Mouse (Mus musculus): ENCODE results near the gene Tjp3. TPM values are rescaled to one million over a fixed set of nuclear protein-coding genes. Genes with fewer than 3 reads are reported as not detected.

The Tjp3 gene
- polyA plus RNA-seq, 1 experiment: 0.51 TPM

- H3K27ac ChIP-seq (ENCODE audit: insufficient read depth, low read length): no peak overlapping the region
- WGBS: 59% methylated on average over 10 of the region's 10 CpGs
- no peak overlapping the region for H3K4me3 ChIP-seq (replicated peaks; ENCODE audit: insufficient read depth, low read depth, low read length)
- DNase-seq: no peak
- TF ChIP-seq CTCF (IDR thresholded peaks at IDR 0.05; ENCODE audit: borderline replicate concordance, insufficient read depth, low read depth, low read length) (no peak), POLR2A (IDR thresholded peaks at IDR 0.05; ENCODE audit: borderline replicate concordance, insufficient read depth, low read length) (no peak)
- 0 out of 2 replicates have a peak, but pooled peaks cover 1% of the 10 kb centered on the region for H3K27me3 ChIP-seq (ENCODE audit: control insufficient read depth, insufficient read depth, low read length)
- no peaks in the 10 kb centered on the region for H3K4me1 ChIP-seq (ENCODE audit: control insufficient read depth, insufficient read depth, low read length)
These were observed 38.0 kb upstream of the Tjp3 start for GRCm38 (mm10) chr10:81329194-81329975.

DNA sequence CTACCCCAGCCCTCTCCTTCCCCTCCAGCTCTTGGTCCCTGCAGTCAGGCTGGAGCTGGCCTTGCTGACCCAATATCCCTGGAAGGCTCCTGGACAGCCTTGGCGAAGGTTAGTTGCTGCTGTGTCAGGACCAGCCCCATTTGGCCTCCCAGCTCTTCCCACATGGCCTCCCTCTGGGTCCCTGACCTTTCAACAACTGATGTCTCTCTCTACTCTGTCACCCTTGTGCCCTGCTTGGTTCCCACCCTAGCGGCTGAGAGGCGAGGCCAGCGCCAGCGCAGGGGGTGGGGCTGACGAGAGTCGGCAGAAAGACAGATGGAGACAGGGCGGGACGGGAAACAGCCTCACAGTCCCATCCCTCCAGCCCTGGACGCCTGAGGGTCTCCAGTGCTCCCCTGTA lies 37.0 kb upstream of the Tjp3 start, which contains the start of gene Tbxa2r:
Gene Tbxa2r, plus strand, starts transcription at position 346 of the 400 bp plus-strand sequence.
- TF ChIP-seq POLR2A (IDR thresholded peaks at IDR 0.05; ENCODE audit: borderline replicate concordance, insufficient read depth, low read length): no peak
- no peak for DNase-seq
- 17% methylated on average over 10 of the region's 10 CpGs for WGBS
- H3K4me1 ChIP-seq (ENCODE audit: control insufficient read depth, insufficient read depth, low read length): no peaks in the 10 kb centered on the region
- no peak within 1 kb of the TSS for H3K4me3 ChIP-seq (replicated peaks; ENCODE audit: insufficient read depth, low read depth, low read length)
- 0 out of 2 replicates have a peak, but pooled peaks cover 1% of the 10 kb centered on the region for H3K27me3 ChIP-seq (ENCODE audit: control insufficient read depth, insufficient read depth, low read length)
- no peak within 1 kb of the TSS for H3K27ac ChIP-seq (ENCODE audit: insufficient read depth, low read length)

- Histone ChIP-seq H3K4me1 (ENCODE audit: control insufficient read depth, insufficient read depth, low read length) (no peaks in the 10 kb centered on the region), H3K4me3 (replicated peaks; ENCODE audit: insufficient read depth, low read depth, low read length) (no peak overlapping the region), H3K27ac (ENCODE audit: insufficient read depth, low read length) (no peak overlapping the region), H3K27me3 (ENCODE audit: control insufficient read depth, insufficient read depth, low read length) (0 out of 2 replicates have a peak, but pooled peaks cover 1% of the 10 kb centered on the region)
- no peak for DNase-seq
- 48% methylated on average over 2 of the region's 2 CpGs for WGBS
- TF ChIP-seq CTCF (IDR thresholded peaks at IDR 0.05; ENCODE audit: borderline replicate concordance, insufficient read depth, low read depth, low read length): no peak
These were observed 36.6 kb upstream of the Tjp3 start for GRCm38 (mm10) chr10:81327959-81328358.

DNA sequence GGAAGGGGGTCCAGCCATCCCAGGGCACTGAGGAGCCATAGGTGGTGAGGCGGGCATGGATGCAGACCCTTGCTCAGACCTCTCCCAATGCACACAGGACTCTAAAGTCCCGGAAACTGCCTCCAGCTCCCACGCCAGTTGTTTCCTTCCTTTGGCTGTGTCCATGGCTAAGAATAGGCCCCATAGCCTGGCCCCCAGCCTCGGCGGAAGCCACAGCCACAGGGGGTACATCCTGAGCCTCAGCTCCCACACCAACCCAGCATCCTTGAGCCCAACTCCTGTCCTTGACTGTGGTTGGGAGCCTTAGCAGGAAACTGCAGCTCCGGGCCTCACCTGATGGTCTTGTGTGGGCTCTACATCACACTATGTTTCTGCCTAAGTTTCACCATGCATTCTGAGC lies 35.5 kb upstream of the Tjp3 start:
- no peaks in the 10 kb centered on the region for H3K27me3 ChIP-seq (ENCODE audit: control insufficient read depth, insufficient read depth, low read length)
- H3K27ac ChIP-seq (ENCODE audit: insufficient read depth, low read length): no peak overlapping the region
- H3K4me3 ChIP-seq (replicated peaks; ENCODE audit: insufficient read depth, low read depth, low read length): no peak overlapping the region
- DNase-seq: no peak
- WGBS: 61% methylated on average over 6 of the region's 6 CpGs
- no peak for TF ChIP-seq POLR2A (IDR thresholded peaks at IDR 0.05; ENCODE audit: borderline replicate concordance, insufficient read depth, low read length)
- no peak for TF ChIP-seq CTCF (IDR thresholded peaks at IDR 0.05; ENCODE audit: borderline replicate concordance, insufficient read depth, low read depth, low read length)
- H3K4me1 ChIP-seq (ENCODE audit: control insufficient read depth, insufficient read depth, low read length): no peaks in the 10 kb centered on the region

GRCm38 (mm10) chr10:81325781-81326180 lies 34.4 kb upstream of the Tjp3 start:
- Histone ChIP-seq H3K27me3 (ENCODE audit: control insufficient read depth, insufficient read depth, low read length) (no peaks in the 10 kb centered on the region), H3K4me3 (replicated peaks; ENCODE audit: insufficient read depth, low read depth, low read length) (no peak overlapping the region), H3K27ac (ENCODE audit: insufficient read depth, low read length) (no peak overlapping the region), H3K4me1 (ENCODE audit: control insufficient read depth, insufficient read depth, low read length) (no peaks in the 10 kb centered on the region)
- no peak for DNase-seq
- 90% methylated on average over 18 of the region's 18 CpGs for WGBS
- TF ChIP-seq POLR2A (IDR thresholded peaks at IDR 0.05; ENCODE audit: borderline replicate concordance, insufficient read depth, low read length): no peak
- TF ChIP-seq CTCF (IDR thresholded peaks at IDR 0.05; ENCODE audit: borderline replicate concordance, insufficient read depth, low read depth, low read length): no peak

DNA sequence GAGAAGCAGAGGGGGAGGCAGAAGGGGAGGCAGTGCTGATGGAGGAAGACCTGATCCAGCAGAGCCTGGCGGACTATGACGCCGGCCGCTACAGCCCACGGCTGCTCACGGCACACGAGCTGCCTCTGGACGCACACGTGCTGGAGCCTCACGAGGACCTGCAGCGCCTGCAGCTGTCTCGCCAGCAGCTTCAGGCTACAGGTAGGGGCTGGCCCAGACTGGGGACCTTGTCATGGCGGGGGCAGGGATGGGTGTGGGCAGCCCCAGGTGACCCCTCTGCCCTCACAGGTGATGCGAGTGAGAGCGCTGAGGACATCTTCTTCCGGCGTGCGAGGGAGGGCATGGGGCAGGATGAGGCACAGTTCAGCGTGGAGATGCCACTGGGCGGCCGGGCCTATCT lies 33.8 kb upstream of the Tjp3 start:
- DNase-seq: no peak
- Histone ChIP-seq H3K4me1 (ENCODE audit: control insufficient read depth, insufficient read depth, low read length) (no peaks in the 10 kb centered on the region), H3K27me3 (ENCODE audit: control insufficient read depth, insufficient read depth, low read length) (no peaks in the 10 kb centered on the region), H3K27ac (ENCODE audit: insufficient read depth, low read length) (no peak overlapping the region), H3K4me3 (replicated peaks; ENCODE audit: insufficient read depth, low read depth, low read length) (no peak overlapping the region)
- WGBS: 90% methylated on average over 21 of the region's 21 CpGs
- TF ChIP-seq CTCF (IDR thresholded peaks at IDR 0.05; ENCODE audit: borderline replicate concordance, insufficient read depth, low read depth, low read length): no peak

- 77% methylated on average over 18 of the region's 18 CpGs for WGBS
These were observed 32.6 kb upstream of the Tjp3 start for GRCm38 (mm10) chr10:81323791-81324530.

More at GRCm38 (mm10) chr10:81323791-81324530, 32.6 kb upstream of the Tjp3 start:
- Histone ChIP-seq H3K27ac (ENCODE audit: insufficient read depth, low read length) (no peak overlapping the region), H3K27me3 (ENCODE audit: control insufficient read depth, insufficient read depth, low read length) (no peaks in the 10 kb centered on the region), H3K4me3 (replicated peaks; ENCODE audit: insufficient read depth, low read depth, low read length) (no peak overlapping the region), H3K4me1 (ENCODE audit: control insufficient read depth, insufficient read depth, low read length) (peaks cover 9% of the 10 kb centered on the region; the same call in 1 of the 2 replicates)
- no peak for DNase-seq
- TF ChIP-seq POLR2A (IDR thresholded peaks at IDR 0.05; ENCODE audit: borderline replicate concordance, insufficient read depth, low read length): no peak
- no peak for TF ChIP-seq CTCF (IDR thresholded peaks at IDR 0.05; ENCODE audit: borderline replicate concordance, insufficient read depth, low read depth, low read length)

Measured in cerebellum, adult 2 months (tissue).